Mouse (Mus musculus) thymus, adult 2 months (tissue): ENCODE results near the gene Kiss1r. TPM values are rescaled to one million over a fixed set of nuclear protein-coding genes. Genes with fewer than 3 reads are reported as not detected.

Source experiments
- DNase-seq: peaks from one replicate; pipeline ENCODE4 v3.0.0; 2021
- H3K27ac ChIP-seq: fragments of 200-500 bp; 2 replicates; pipeline ENCODE4 v1.5.1; 2012; ENCODE audit warnings: low read length, control low read depth; ENCODE audit not compliant: control insufficient read depth, insufficient read depth
- H3K27me3 ChIP-seq: fragments of 200-500 bp; 2 replicates; pipeline ENCODE4 v1.6.1; 2012; ENCODE audit warnings: mild to moderate bottlenecking, low read length, moderate library complexity, mixed read lengths; ENCODE audit not compliant: control insufficient read depth, insufficient read depth
- H3K36me3 ChIP-seq: fragments of 200-500 bp; 2 replicates; pipeline ENCODE4 v1.6.1; 2012; ENCODE audit warnings: mild to moderate bottlenecking, low read length, moderate library complexity; ENCODE audit not compliant: control insufficient read depth, insufficient read depth
- H3K4me1 ChIP-seq: fragments of 200-500 bp; replicated peaks from 2 replicates; pipeline ENCODE4 v1.6.1; 2012; ENCODE audit warnings: low read length; ENCODE audit not compliant: control insufficient read depth, insufficient read depth
- H3K4me3 ChIP-seq: fragments of 200-500 bp; 2 replicates; pipeline ENCODE4 v1.5.1; 2012; ENCODE audit warnings: mild to moderate bottlenecking, low read length, control low read depth, moderate library complexity; ENCODE audit not compliant: control insufficient read depth, insufficient read depth
- CTCF ChIP-seq: fragments of 200-500 bp; IDR thresholded peaks from 2 replicates; pipeline ENCODE4 v1.5.1; 2012; ENCODE audit warnings: mild to moderate bottlenecking, control low read depth, low read length, moderate library complexity, borderline replicate concordance; ENCODE audit not compliant: control insufficient read depth, poor library complexity, insufficient read depth; ENCODE audit errors: extremely low read depth
- POLR2A ChIP-seq: fragments of 200-500 bp; IDR thresholded peaks from 2 replicates; pipeline ENCODE4 v1.6.1; 2012; ENCODE audit warnings: mild to moderate bottlenecking, low read length, control low read depth, moderate library complexity; ENCODE audit not compliant: control insufficient read depth, poor library complexity, insufficient read depth; ENCODE audit errors: extremely low read depth
- WGBS: fragments of 180-500 bp; shearing (Covaris S2); methylation state at CpG from one replicate; pipeline ENCODE4 v1.1.7; 2018; 5-methylcytosine and 5-hydroxymethylcytosine counted together
- polyA plus RNA-seq: library from polyadenylated mRNA; depleted of rRNA; stranded (reverse); fragments of >200 nt; gene quantifications from 2 replicates; pipeline ENCODE4 v1.2.3, GENCODE M21; 2012

The Kiss1r gene
- polyA plus RNA-seq, 1 experiment, result 5.8 TPM

- Histone ChIP-seq H3K4me1 (no peaks in the 10 kb centered on the region; the same call in 1 of the 2 replicates), H3K4me3 (no peak overlapping the region), H3K27ac (no peak overlapping the region), H3K36me3 (no peaks in the 10 kb centered on the region), H3K27me3 (no peaks in the 10 kb centered on the region)
- DNase-seq, result no peak
- TF ChIP-seq POLR2A (no peak), CTCF (no peak)
- WGBS, result 93% methylated on average over 16 of the region's 16 CpGs
Measured at GRCm38 (mm10) chr10:79896306-79896705, 20.5 kb upstream of the Kiss1r start.

- Histone ChIP-seq H3K36me3 (no peaks in the 10 kb centered on the region), H3K27me3 (no peaks in the 10 kb centered on the region), H3K4me3 (no peak overlapping the region), H3K27ac (no peak overlapping the region), H3K4me1 (no peaks in the 10 kb centered on the region; the same call in 1 of the 2 replicates)
- WGBS, result 80% methylated on average over 13 of the region's 13 CpGs
- TF ChIP-seq POLR2A (no peak), CTCF (no peak)
- no peak for DNase-seq
Measured at GRCm38 (mm10) chr10:79896814-79897213, 20.0 kb upstream of the Kiss1r start.

- WGBS, result 73% methylated on average over 20 of the region's 20 CpGs
- no peak for DNase-seq
- H3K4me3 ChIP-seq, result no peak overlapping the region
- no peaks in the 10 kb centered on the region for H3K27me3 ChIP-seq
- no peaks in the 10 kb centered on the region; the same call in 1 of the 2 replicates for H3K4me1 ChIP-seq
- TF ChIP-seq POLR2A (no peak), CTCF (no peak)
- no peaks in the 10 kb centered on the region for H3K36me3 ChIP-seq
- no peak overlapping the region for H3K27ac ChIP-seq
Measured at GRCm38 (mm10) chr10:79897316-79898245, 19.2 kb upstream of the Kiss1r start.

DNA sequence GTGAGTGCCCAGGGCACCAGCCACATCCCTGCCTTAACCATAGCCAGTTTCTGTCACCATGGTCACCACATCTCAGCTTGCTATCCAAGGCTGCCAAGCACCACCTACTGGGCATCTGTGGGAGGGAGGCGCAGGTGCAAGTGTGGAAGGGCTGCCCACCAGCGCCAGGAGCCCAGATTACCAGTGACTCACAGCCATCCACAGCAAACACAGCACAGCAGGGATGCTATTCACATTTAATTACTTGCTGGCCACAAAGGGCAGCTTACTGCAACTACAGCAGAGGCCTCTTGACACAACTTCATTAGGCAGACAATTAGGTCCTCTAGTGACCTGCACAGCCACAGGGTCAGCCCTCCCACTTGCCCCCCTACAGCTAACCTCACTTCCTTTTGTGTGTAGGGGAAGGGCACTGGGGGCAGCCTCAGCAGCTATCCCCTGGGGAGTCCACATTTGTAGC, 15.8 kb upstream of the Kiss1r start:
- Histone ChIP-seq H3K4me3 (no peak overlapping the region), H3K36me3 (no peaks in the 10 kb centered on the region), H3K27ac (no peak overlapping the region), H3K27me3 (no peaks in the 10 kb centered on the region), H3K4me1 (no peaks in the 10 kb centered on the region; the same call in 1 of the 2 replicates)
- TF ChIP-seq CTCF (no peak), POLR2A (no peak)
- no peak for DNase-seq
- WGBS, result 85% methylated on average over 2 of the region's 2 CpGs

DNA sequence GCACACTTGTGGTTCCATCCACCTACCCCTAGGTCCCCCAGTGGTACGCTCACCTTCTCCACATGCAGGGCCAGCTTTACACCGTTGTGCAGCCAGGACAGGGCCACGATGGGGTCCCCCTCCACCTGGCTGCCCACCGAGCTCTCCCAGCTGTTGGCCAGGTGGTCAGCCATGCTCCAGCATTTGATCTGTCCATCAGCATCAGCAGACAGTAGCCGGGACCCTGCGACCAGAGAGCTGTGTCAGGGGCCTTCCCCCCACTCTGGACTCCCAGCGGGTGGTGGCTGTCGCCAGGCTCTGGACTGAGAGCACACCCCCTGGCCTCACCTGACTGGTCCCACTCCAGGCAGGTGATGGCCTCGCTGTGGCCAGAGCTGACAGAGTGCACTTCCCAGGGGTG, 10.1 kb upstream of the Kiss1r start:
- Histone ChIP-seq H3K27me3 (no peaks in the 10 kb centered on the region), H3K36me3 (no peaks in the 10 kb centered on the region), H3K27ac (no peak overlapping the region), H3K4me1 (peaks cover 10% of the 10 kb centered on the region), H3K4me3 (no peak overlapping the region)
- no peak for DNase-seq
- 95% methylated on average over 9 of the region's 9 CpGs for WGBS
- no peak for TF ChIP-seq POLR2A
- no peak for TF ChIP-seq CTCF

DNA sequence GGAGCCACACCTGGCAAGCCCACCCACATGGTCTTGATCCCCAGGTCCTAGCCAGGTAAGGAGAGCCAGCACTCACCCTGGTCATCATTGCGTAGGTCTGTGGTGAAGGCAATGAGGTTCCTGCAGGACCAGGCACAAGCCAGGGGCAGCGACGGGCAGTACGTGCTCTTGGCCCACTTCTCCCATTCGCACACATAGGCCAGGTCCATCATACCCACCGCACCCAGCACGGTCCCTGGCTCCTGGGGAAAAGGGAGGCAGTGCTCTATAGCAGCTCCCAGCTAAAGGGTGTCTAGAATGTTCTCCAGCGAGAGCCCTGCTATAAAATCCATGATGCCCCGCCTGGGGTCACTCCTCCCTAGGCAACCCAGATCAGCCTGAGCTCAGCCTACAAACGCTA, 9.4 kb upstream of the Kiss1r start:
- peaks cover 10% of the 10 kb centered on the region for H3K4me1 ChIP-seq
- no peak overlapping the region for H3K27ac ChIP-seq
- no peaks in the 10 kb centered on the region for H3K36me3 ChIP-seq
- no peak overlapping the region for H3K4me3 ChIP-seq
- DNase-seq, result no peak
- H3K27me3 ChIP-seq, result no peaks in the 10 kb centered on the region
- TF ChIP-seq POLR2A (no peak), CTCF (no peak)
- 98% methylated on average over 10 of the region's 10 CpGs for WGBS
